Mouse (Mus musculus): ENCODE results near the gene Camkv. TPM values are rescaled to one million over a fixed set of nuclear protein-coding genes. Genes with fewer than 3 reads are reported as not detected.

The Camkv gene
- total and polyA plus RNA-seq, 2 experiments from 2014 or later, result 61.5 to 87.4 TPM

DNA sequence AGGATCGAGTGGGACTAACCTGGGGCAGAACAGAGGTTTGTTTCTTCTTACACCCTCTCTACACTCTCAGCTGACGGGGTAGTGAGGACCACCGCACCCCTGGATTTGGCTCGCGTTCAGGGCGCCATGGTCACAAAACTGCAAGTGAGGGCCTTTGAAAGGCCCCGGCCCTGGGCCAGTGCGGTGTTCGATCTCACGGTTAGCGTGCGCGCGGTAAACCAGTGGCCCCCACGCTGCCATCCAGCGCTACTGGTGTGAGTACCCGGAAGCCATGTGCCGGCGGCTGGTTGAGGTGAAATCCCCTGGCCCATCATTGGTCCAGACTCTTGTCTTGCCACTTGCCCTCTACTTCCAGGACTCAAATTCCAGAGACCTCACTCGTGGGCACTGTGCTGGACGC, 60.0 kb downstream of the Camkv start:
- no peak for DNase-seq (ENCODE audit: low spot score)
- no peak for TF ChIP-seq CTCF (IDR thresholded peaks at IDR 0.05; ENCODE audit: low read depth)
- Histone ChIP-seq H3K27ac (no peak overlapping the region), H3K4me3 (ENCODE audit: low read length) (no peak overlapping the region), H3K27me3 (ENCODE audit: insufficient read depth, low read length) (no peaks in the 10 kb centered on the region), H3K4me1 (ENCODE audit: insufficient read depth, low read length) (no peaks in the 10 kb centered on the region), H3K36me3 (ENCODE audit: insufficient read depth, low read length) (no peaks in the 10 kb centered on the region), H3K4me2 (ENCODE audit: low read depth, low read length) (no peak overlapping the region), H3K9me3 (ENCODE audit: low read length) (no peaks in the 10 kb centered on the region), H3K9ac (replicated peaks; ENCODE audit: low read length) (no peak overlapping the region)
- WGBS, result 88% methylated on average over 21 of the region's 21 CpGs
- ATAC-seq, result no peak

DNA sequence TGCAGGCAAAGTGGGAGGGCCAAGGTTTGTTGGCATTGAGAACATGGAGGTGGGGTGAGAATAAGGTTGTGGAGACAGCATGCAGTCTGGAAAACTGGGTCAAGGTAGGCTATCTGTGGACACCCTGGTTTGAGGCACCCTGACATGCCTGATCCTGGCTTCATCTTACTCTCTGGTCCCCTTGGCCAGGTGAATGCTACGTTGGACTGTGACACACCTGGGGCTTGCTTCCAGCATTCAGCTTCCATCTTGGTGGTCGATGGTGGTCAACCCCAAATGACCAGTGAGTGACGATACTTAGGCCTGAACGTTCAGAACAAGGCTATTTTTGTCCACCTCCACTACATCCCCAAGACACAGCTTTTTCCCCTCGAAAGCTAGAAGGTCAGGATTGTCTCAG, 60.6 kb downstream of the Camkv start, which contains the start of gene Gm20662:
Gm20662 (plus strand) TSS at position 301 of the 400 bp plus-strand sequence.
- TF ChIP-seq CTCF (IDR thresholded peaks at IDR 0.05; ENCODE audit: low read depth), result no peak
- Histone ChIP-seq H3K4me2 (ENCODE audit: low read depth, low read length) (no peak within 1 kb of the TSS), H3K9me3 (ENCODE audit: low read length) (no peaks in the 10 kb centered on the region), H3K4me3 (ENCODE audit: low read length) (no peak within 1 kb of the TSS), H3K9ac (replicated peaks; ENCODE audit: low read length) (no peak within 1 kb of the TSS), H3K27ac (no peak within 1 kb of the TSS), H3K27me3 (ENCODE audit: insufficient read depth, low read length) (no peaks in the 10 kb centered on the region), H3K4me1 (ENCODE audit: insufficient read depth, low read length) (no peaks in the 10 kb centered on the region), H3K36me3 (ENCODE audit: insufficient read depth, low read length) (no peaks in the 10 kb centered on the region)
- WGBS, result 91% methylated on average over 5 of the region's 5 CpGs
- no peak for ATAC-seq
- DNase-seq (ENCODE audit: low spot score), result no peak

Other genes with a start within 250 kb of the Camkv start
- gene Sema3f, start 225.2 kb upstream of the Camkv start, total RNA-seq (2014; rRNA removed), result 65.4 and 81.3 TPM in 2 replicates
- gene Sema3f, start 225.2 kb upstream of the Camkv start, polyA plus RNA-seq (2015; fragmentation: Nextera tagmentation; extraction: Ambion mirVana), result 7.5 and 8.7 TPM in 2 replicates
- 85.5 and 149 TPM in 2 replicates for gene Rbm5, start 164.7 kb upstream of the Camkv start, total RNA-seq (2014; rRNA removed)
- gene Rbm5, start 164.7 kb upstream of the Camkv start, polyA plus RNA-seq (2015; fragmentation: Nextera tagmentation; extraction: Ambion mirVana), result 142 and 148 TPM in 2 replicates
- gene Rbm6, start 62.4 kb upstream of the Camkv start, total RNA-seq (2014; rRNA removed), result 58.4 and 62.3 TPM in 2 replicates
- 55.0 and 57.2 TPM in 2 replicates for gene Rbm6, start 62.4 kb upstream of the Camkv start, polyA plus RNA-seq (2015; fragmentation: Nextera tagmentation; extraction: Ambion mirVana)
- gene Mon1a, start 47.5 kb upstream of the Camkv start, total RNA-seq (2014; rRNA removed), result 21.9 and 28.2 TPM in 2 replicates
- gene Mon1a, start 47.5 kb upstream of the Camkv start, polyA plus RNA-seq (2015; fragmentation: Nextera tagmentation; extraction: Ambion mirVana), result 13.2 and 13.8 TPM in 2 replicates
- gene Mst1r, start 28.8 kb upstream of the Camkv start, total RNA-seq (2014; rRNA removed), result 0.61 and 2.7 TPM in 2 replicates
- 0.68 and 0.69 TPM in 2 replicates for gene Mst1r, start 28.8 kb upstream of the Camkv start, polyA plus RNA-seq (2015; fragmentation: Nextera tagmentation; extraction: Ambion mirVana)
- not detected in 2 replicates for gene Actl11, start 7.2 kb upstream of the Camkv start, total RNA-seq (2014; rRNA removed)
- not detected in 2 replicates for gene Actl11, start 7.2 kb upstream of the Camkv start, polyA plus RNA-seq (2015; fragmentation: Nextera tagmentation; extraction: Ambion mirVana)
- 8.4 and 23.3 TPM in 2 replicates for gene Traip, start 14.5 kb downstream of the Camkv start, total RNA-seq (2014; rRNA removed)
- 9.2 and 10.5 TPM in 2 replicates for gene Traip, start 14.5 kb downstream of the Camkv start, polyA plus RNA-seq (2015; fragmentation: Nextera tagmentation; extraction: Ambion mirVana)
- 6.0 and 12.8 TPM in 2 replicates for gene Uba7, start 39.8 kb downstream of the Camkv start, total RNA-seq (2014; rRNA removed)
- 6.2 and 7.4 TPM in 2 replicates for gene Uba7, start 39.8 kb downstream of the Camkv start, polyA plus RNA-seq (2015; fragmentation: Nextera tagmentation; extraction: Ambion mirVana)
- gene Gm20661, start 47.4 kb downstream of the Camkv start, total RNA-seq (2014; rRNA removed), result 0.18 and 0.78 TPM in 2 replicates
- gene Gm20661, start 47.4 kb downstream of the Camkv start, polyA plus RNA-seq (2015; fragmentation: Nextera tagmentation; extraction: Ambion mirVana), result 0.54 TPM in 1 of 2 replicates, not detected in the other
- gene Inka1, start 50.2 kb downstream of the Camkv start, total RNA-seq (2014; rRNA removed), result 5.5 and 7.3 TPM in 2 replicates
- 16.6 and 18.0 TPM in 2 replicates for gene Inka1, start 50.2 kb downstream of the Camkv start, polyA plus RNA-seq (2015; fragmentation: Nextera tagmentation; extraction: Ambion mirVana)
- gene Cdhr4, start 56.8 kb downstream of the Camkv start, total RNA-seq (2014; rRNA removed), result 1.2 and 1.5 TPM in 2 replicates
- gene Cdhr4, start 56.8 kb downstream of the Camkv start, polyA plus RNA-seq (2015; fragmentation: Nextera tagmentation; extraction: Ambion mirVana), result 0.45 and 0.91 TPM in 2 replicates
- gene Gm20662, start 60.7 kb downstream of the Camkv start, total RNA-seq (2014; rRNA removed), result 3.3 TPM in 1 of 2 replicates, not detected in the other
- 0.81 TPM in 1 of 2 replicates, not detected in the other for gene Gm20662, start 60.7 kb downstream of the Camkv start, polyA plus RNA-seq (2015; fragmentation: Nextera tagmentation; extraction: Ambion mirVana)
- gene Ip6k1, start 66.8 kb downstream of the Camkv start, total RNA-seq (2014; rRNA removed), result 257 and 258 TPM in 2 replicates
- gene Ip6k1, start 66.8 kb downstream of the Camkv start, polyA plus RNA-seq (2015; fragmentation: Nextera tagmentation; extraction: Ambion mirVana), result 79.6 and 83.6 TPM in 2 replicates
- gene Gmppb, start 113.6 kb downstream of the Camkv start, total RNA-seq (2014; rRNA removed), result 13.0 and 13.3 TPM in 2 replicates
- gene Gmppb, start 113.6 kb downstream of the Camkv start, polyA plus RNA-seq (2015; fragmentation: Nextera tagmentation; extraction: Ambion mirVana), result 17.1 and 18.1 TPM in 2 replicates
- 4.8 and 6.1 TPM in 2 replicates for gene Amigo3, start 117.5 kb downstream of the Camkv start, total RNA-seq (2014; rRNA removed)
- 1.8 and 2.1 TPM in 2 replicates for gene Amigo3, start 117.5 kb downstream of the Camkv start, polyA plus RNA-seq (2015; fragmentation: Nextera tagmentation; extraction: Ambion mirVana)
- 0.29 TPM in 1 of 2 replicates, not detected in the other for gene Mst1, start 144.8 kb downstream of the Camkv start, total RNA-seq (2014; rRNA removed)
- gene Mst1, start 144.8 kb downstream of the Camkv start, polyA plus RNA-seq (2015; fragmentation: Nextera tagmentation; extraction: Ambion mirVana), result not detected in 2 replicates
- gene Rnf123, start 147.7 kb downstream of the Camkv start, total RNA-seq (2014; rRNA removed), result 59.0 and 60.4 TPM in 2 replicates
- gene Rnf123, start 147.7 kb downstream of the Camkv start, polyA plus RNA-seq (2015; fragmentation: Nextera tagmentation; extraction: Ambion mirVana), result 41.8 and 43.8 TPM in 2 replicates
- gene Apeh, start 158.9 kb downstream of the Camkv start, total RNA-seq (2014; rRNA removed), result 47.8 and 53.3 TPM in 2 replicates
- 39.6 and 40.4 TPM in 2 replicates for gene Apeh, start 158.9 kb downstream of the Camkv start, polyA plus RNA-seq (2015; fragmentation: Nextera tagmentation; extraction: Ambion mirVana)

Data from hindbrain, postnatal 0 days (tissue).